Mouse (Mus musculus): ENCODE results near the gene Cdh4. TPM values are rescaled to one million over a fixed set of nuclear protein-coding genes. Genes with fewer than 3 reads are reported as not detected.

The Cdh4 gene
- polyA plus RNA-seq, 1 experiment from 2014 or later = 42.8 TPM

GRCm38 (mm10) chr2:179630720-179631119 lies 188.5 kb downstream of the Cdh4 start:
- ATAC-seq (ENCODE audit: low FRiP score, low TSS enrichment) (no peak), DNase-seq (no peak)
- Histone ChIP-seq H3K9ac (replicated peaks; ENCODE audit: low read length) (no peak overlapping the region), H3K4me3 (replicated peaks; ENCODE audit: low read depth, low read length) (no peak overlapping the region), H3K27me3 (ENCODE audit: control insufficient read depth, insufficient read depth, low read length) (no peaks in the 10 kb centered on the region), H3K27ac (replicated peaks; ENCODE audit: low read depth, low read length) (no peak overlapping the region), H3K36me3 (ENCODE audit: control insufficient read depth, insufficient read depth, low read length) (no peaks in the 10 kb centered on the region), H3K4me2 (ENCODE audit: low read length) (no peak overlapping the region), H3K9me3 (ENCODE audit: control insufficient read depth, low read length) (no peaks in the 10 kb centered on the region), H3K4me1 (ENCODE audit: control insufficient read depth, insufficient read depth, low read length) (no peaks in the 10 kb centered on the region)
- WGBS = 73% methylated on average over 10 of the region's 10 CpGs

GRCm38 (mm10) chr2:179640576-179641301 lies 198.5 kb downstream of the Cdh4 start:
- H3K9me3 ChIP-seq (ENCODE audit: control insufficient read depth, low read length) = no peaks in the 10 kb centered on the region
- H3K27ac ChIP-seq (replicated peaks; ENCODE audit: low read depth, low read length) = no peak overlapping the region
- H3K27me3 ChIP-seq (ENCODE audit: control insufficient read depth, insufficient read depth, low read length) = no peaks in the 10 kb centered on the region
- DNase-seq (no peak), ATAC-seq (ENCODE audit: low FRiP score, low TSS enrichment) (no peak)
- no peaks in the 10 kb centered on the region for H3K36me3 ChIP-seq (ENCODE audit: control insufficient read depth, insufficient read depth, low read length)
- WGBS = 90% methylated on average over 15 of the region's 15 CpGs
- no peak overlapping the region for H3K4me2 ChIP-seq (ENCODE audit: low read length)
- H3K4me1 ChIP-seq (ENCODE audit: control insufficient read depth, insufficient read depth, low read length) = no peaks in the 10 kb centered on the region
- H3K9ac ChIP-seq (replicated peaks; ENCODE audit: low read length) = no peak overlapping the region
- H3K4me3 ChIP-seq (replicated peaks; ENCODE audit: low read depth, low read length) = no peak overlapping the region

GRCm38 (mm10) chr2:179648573-179649263 lies 206.5 kb downstream of the Cdh4 start:
- 68% methylated on average over 20 of the region's 20 CpGs for WGBS
- Histone ChIP-seq H3K36me3 (ENCODE audit: control insufficient read depth, insufficient read depth, low read length) (no peaks in the 10 kb centered on the region), H3K27me3 (ENCODE audit: control insufficient read depth, insufficient read depth, low read length) (no peaks in the 10 kb centered on the region), H3K4me1 (ENCODE audit: control insufficient read depth, insufficient read depth, low read length) (peaks cover 10% of the 10 kb centered on the region; the same call in 1 of the 2 replicates), H3K9me3 (ENCODE audit: control insufficient read depth, low read length) (no peaks in the 10 kb centered on the region), H3K4me2 (ENCODE audit: low read length) (no peak overlapping the region), H3K9ac (replicated peaks; ENCODE audit: low read length) (no peak overlapping the region), H3K27ac (replicated peaks; ENCODE audit: low read depth, low read length) (no peak overlapping the region), H3K4me3 (replicated peaks; ENCODE audit: low read depth, low read length) (no peak overlapping the region)
- ATAC-seq (ENCODE audit: low FRiP score, low TSS enrichment) (no peak), DNase-seq (no peak)

- no peaks in the 10 kb centered on the region for H3K36me3 ChIP-seq (ENCODE audit: control insufficient read depth, insufficient read depth, low read length)
- WGBS = 48% methylated on average over 4 of the region's 4 CpGs
- DNase-seq (no peak), ATAC-seq (ENCODE audit: low FRiP score, low TSS enrichment) (no peak)
- no peak overlapping the region for H3K4me3 ChIP-seq (replicated peaks; ENCODE audit: low read depth, low read length)
- no peak overlapping the region for H3K4me2 ChIP-seq (ENCODE audit: low read length)
- H3K9ac ChIP-seq (replicated peaks; ENCODE audit: low read length) = no peak overlapping the region
- no peaks in the 10 kb centered on the region for H3K27me3 ChIP-seq (ENCODE audit: control insufficient read depth, insufficient read depth, low read length)
- H3K9me3 ChIP-seq (ENCODE audit: control insufficient read depth, low read length) = no peaks in the 10 kb centered on the region
- H3K4me1 ChIP-seq (ENCODE audit: control insufficient read depth, insufficient read depth, low read length) = peaks cover 10% of the 10 kb centered on the region; the same call in 1 of the 2 replicates
- H3K27ac ChIP-seq (replicated peaks; ENCODE audit: low read depth, low read length) = no peak overlapping the region
These were observed 207.1 kb downstream of the Cdh4 start for GRCm38 (mm10) chr2:179649370-179649769.

GRCm38 (mm10) chr2:179650168-179650567 lies 207.9 kb downstream of the Cdh4 start:
- ATAC-seq (ENCODE audit: low FRiP score, low TSS enrichment) (no peak), DNase-seq (no peak)
- Histone ChIP-seq H3K27me3 (ENCODE audit: control insufficient read depth, insufficient read depth, low read length) (no peaks in the 10 kb centered on the region), H3K27ac (replicated peaks; ENCODE audit: low read depth, low read length) (no peak overlapping the region), H3K9ac (replicated peaks; ENCODE audit: low read length) (no peak overlapping the region), H3K36me3 (ENCODE audit: control insufficient read depth, insufficient read depth, low read length) (no peaks in the 10 kb centered on the region), H3K4me2 (ENCODE audit: low read length) (no peak overlapping the region), H3K9me3 (ENCODE audit: control insufficient read depth, low read length) (no peaks in the 10 kb centered on the region), H3K4me3 (replicated peaks; ENCODE audit: low read depth, low read length) (no peak overlapping the region), H3K4me1 (ENCODE audit: control insufficient read depth, insufficient read depth, low read length) (peaks cover 10% of the 10 kb centered on the region; the same call in 1 of the 2 replicates)
- WGBS = 80% methylated on average over 9 of the region's 9 CpGs

GRCm38 (mm10) chr2:179655506-179655905 lies 213.3 kb downstream of the Cdh4 start:
- no peak overlapping the region for H3K4me3 ChIP-seq (replicated peaks; ENCODE audit: low read depth, low read length)
- no peak overlapping the region for H3K4me2 ChIP-seq (ENCODE audit: low read length)
- no peaks in the 10 kb centered on the region for H3K9me3 ChIP-seq (ENCODE audit: control insufficient read depth, low read length)
- no peaks in the 10 kb centered on the region; the same call in 1 of the 2 replicates for H3K27me3 ChIP-seq (ENCODE audit: control insufficient read depth, insufficient read depth, low read length)
- no peaks in the 10 kb centered on the region for H3K36me3 ChIP-seq (ENCODE audit: control insufficient read depth, insufficient read depth, low read length)
- 85% methylated on average over 3 of the region's 3 CpGs for WGBS
- no peak overlapping the region for H3K9ac ChIP-seq (replicated peaks; ENCODE audit: low read length)
- ATAC-seq (ENCODE audit: low FRiP score, low TSS enrichment) (no peak), DNase-seq (no peak)
- H3K4me1 ChIP-seq (ENCODE audit: control insufficient read depth, insufficient read depth, low read length) = peaks cover 6% of the 10 kb centered on the region; the same call in 1 of the 2 replicates
- H3K27ac ChIP-seq (replicated peaks; ENCODE audit: low read depth, low read length) = no peak overlapping the region

- Histone ChIP-seq H3K4me1 (ENCODE audit: control insufficient read depth, insufficient read depth, low read length) (peaks cover 12% of the 10 kb centered on the region; the same call in 1 of the 2 replicates), H3K36me3 (ENCODE audit: control insufficient read depth, insufficient read depth, low read length) (no peaks in the 10 kb centered on the region), H3K27ac (replicated peaks; ENCODE audit: low read depth, low read length) (no peak overlapping the region), H3K4me3 (replicated peaks; ENCODE audit: low read depth, low read length) (no peak overlapping the region), H3K9ac (replicated peaks; ENCODE audit: low read length) (no peak overlapping the region), H3K9me3 (ENCODE audit: control insufficient read depth, low read length) (no peaks in the 10 kb centered on the region), H3K27me3 (ENCODE audit: control insufficient read depth, insufficient read depth, low read length) (peaks cover 18% of the 10 kb centered on the region), H3K4me2 (ENCODE audit: low read length) (no peak overlapping the region)
- no peak for DNase-seq
- 84% methylated on average over 1 of the region's 1 CpGs for WGBS
- no peak for ATAC-seq (ENCODE audit: low FRiP score, low TSS enrichment)
These were observed 217.0 kb downstream of the Cdh4 start for GRCm38 (mm10) chr2:179659254-179659653.

GRCm38 (mm10) chr2:179661998-179662714 lies 219.9 kb downstream of the Cdh4 start:
- Histone ChIP-seq H3K4me3 (replicated peaks; ENCODE audit: low read depth, low read length) (no peak overlapping the region), H3K36me3 (ENCODE audit: control insufficient read depth, insufficient read depth, low read length) (no peaks in the 10 kb centered on the region), H3K9me3 (ENCODE audit: control insufficient read depth, low read length) (no peaks in the 10 kb centered on the region), H3K4me1 (ENCODE audit: control insufficient read depth, insufficient read depth, low read length) (peaks cover 12% of the 10 kb centered on the region; the same call in 1 of the 2 replicates), H3K27ac (replicated peaks; ENCODE audit: low read depth, low read length) (no peak overlapping the region), H3K4me2 (ENCODE audit: low read length) (peak overlapping the region; percentile 33), H3K27me3 (ENCODE audit: control insufficient read depth, insufficient read depth, low read length) (peaks cover 18% of the 10 kb centered on the region), H3K9ac (replicated peaks; ENCODE audit: low read length) (no peak overlapping the region)
- ATAC-seq (ENCODE audit: low FRiP score, low TSS enrichment) = no peak
- 3% methylated on average over 20 of the region's 20 CpGs for WGBS
- DNase-seq = no peak

Data from midbrain, embryonic 14.5 days (tissue).